Mouse (Mus musculus) cerebellum, postnatal 10 days (tissue): ENCODE measurements at regions not wholly inside any gene's neighbourhood (a gene's known extent, or its start where the extent isn't known, plus 50 kb on each side); places are given as distances from the start of the nearest gene placed in this dataset.
"Not testable (repeated sequence)": the region's sequence is repeated elsewhere in the genome, so short reads cannot be mapped to it uniquely, and the experiment has no call there.

Source experiments
- DNase-seq, 2 experiments: peaks; one replicate each; pipeline ENCODE4 v3.0.0; 2021; ENCODE audit warnings: mixed read lengths in 2 of 2

DNA sequence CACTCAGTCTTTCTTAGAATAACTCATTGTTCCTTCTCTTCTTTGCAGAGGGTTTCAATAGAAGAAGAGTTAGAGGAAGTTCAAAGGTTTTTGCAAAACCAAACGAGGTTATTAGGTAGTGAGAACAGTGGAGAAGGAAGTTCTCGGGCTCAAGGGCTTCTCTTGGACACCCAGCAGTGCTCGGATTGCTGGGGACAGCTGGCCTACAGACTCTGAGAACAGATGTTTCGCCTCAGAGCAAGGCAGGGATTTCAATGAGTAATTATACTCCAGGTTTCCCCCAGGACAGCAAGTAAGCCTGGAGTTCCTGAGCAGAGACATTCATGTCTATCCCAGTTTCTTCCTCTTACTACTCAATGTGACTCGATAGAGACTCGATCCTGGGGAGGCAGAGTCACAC, 94.4 kb downstream of the Cd24a start:
- no peak for DNase-seq

DNA sequence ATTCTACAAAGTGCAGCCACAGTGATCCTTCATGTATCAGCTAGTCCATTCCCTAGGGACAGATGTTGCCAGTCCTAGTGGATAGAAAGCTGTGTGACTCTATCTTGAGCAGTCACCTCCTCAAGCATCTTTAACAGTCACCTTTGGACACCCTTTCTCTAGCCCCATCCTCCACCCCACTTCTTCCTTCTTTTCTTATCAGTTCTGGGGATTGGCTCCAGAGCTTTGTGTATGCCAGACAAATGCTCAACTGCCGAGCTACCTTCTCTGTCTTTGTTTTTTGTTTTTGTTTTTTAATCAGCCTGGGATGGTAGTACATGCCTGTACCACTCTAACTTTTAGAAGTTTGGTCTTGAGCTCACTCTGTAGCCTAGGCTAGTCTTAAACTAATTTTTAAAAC, 96.7 kb downstream of the Cd24a start:
- DNase-seq, result no peak

DNA sequence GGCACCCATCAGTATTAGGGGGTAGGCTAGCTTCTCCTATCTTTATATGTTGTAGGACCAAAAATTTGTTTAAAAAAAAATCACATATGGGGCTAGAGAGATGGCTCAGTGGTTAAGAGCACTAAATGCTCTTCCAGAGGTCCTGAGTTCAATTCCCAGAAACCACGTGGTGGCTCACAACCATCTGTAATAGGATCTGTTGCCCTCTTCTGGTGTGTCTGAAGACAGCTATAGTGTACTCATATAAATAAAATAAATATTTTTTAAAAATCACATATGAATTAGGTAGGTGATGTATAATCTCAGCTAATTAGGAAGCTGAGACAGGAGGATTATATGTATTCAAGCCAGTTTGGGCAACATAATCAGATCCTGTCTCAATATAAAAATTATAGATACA, 97.4 kb downstream of the Cd24a start:
- DNase-seq, result not testable (repeated sequence)

DNA sequence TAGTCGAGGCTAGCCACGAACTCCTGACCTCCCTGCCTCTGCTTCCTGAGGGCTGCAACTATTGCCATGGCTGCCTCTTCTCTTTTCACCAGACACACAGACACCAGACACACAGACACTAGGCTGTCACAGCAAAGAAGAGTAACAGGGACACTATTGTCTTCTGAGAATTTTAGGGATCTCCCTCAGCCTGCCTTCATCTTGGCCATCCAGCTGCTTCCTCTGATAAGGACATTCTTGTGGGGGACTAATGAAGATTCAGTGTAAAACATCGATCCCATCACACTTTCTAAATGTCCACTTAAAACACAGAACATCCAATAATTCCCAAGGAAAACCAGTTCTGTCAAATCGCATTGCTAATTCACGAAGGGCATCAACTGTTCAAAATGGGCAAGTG, 98.2 kb downstream of the Cd24a start:
- DNase-seq, result no peak

DNA sequence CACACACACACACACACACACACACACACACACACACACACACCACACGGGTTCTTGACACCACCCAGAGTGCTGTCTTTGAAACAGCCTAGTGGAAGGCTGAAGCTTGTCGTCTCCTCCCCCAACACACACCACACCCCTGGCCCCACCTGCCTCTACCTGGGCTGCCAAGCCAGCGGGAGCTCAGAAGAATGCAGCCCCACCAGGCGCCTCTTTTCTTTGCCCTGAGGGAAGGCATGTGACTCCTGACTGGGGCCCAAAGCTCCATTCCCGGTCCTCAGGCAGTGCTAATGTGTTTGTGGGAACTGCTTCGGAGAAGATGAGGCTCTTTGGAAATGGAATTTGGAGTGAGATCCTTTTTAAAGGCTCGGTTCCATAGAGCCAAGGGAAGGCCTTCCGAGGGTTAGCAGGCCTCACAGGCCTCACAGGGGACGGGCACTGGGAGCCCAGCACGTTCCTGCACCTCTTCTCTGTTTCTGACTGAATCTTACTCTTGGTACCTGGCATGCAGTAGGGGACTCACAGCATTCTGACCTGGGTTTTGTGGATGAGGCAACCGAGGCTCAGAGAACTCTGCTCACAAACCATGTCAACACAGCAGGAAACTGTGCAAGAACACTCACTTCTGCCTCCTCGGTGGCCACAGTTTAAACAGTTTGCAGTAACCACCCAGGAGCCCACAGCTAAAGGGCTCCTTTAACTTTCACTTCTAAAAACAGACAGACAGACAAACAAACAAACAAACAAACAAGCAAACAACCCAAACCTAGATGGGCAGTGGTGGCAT, 106.4 kb downstream of the Cd24a start:
- DNase-seq, result no peak

DNA sequence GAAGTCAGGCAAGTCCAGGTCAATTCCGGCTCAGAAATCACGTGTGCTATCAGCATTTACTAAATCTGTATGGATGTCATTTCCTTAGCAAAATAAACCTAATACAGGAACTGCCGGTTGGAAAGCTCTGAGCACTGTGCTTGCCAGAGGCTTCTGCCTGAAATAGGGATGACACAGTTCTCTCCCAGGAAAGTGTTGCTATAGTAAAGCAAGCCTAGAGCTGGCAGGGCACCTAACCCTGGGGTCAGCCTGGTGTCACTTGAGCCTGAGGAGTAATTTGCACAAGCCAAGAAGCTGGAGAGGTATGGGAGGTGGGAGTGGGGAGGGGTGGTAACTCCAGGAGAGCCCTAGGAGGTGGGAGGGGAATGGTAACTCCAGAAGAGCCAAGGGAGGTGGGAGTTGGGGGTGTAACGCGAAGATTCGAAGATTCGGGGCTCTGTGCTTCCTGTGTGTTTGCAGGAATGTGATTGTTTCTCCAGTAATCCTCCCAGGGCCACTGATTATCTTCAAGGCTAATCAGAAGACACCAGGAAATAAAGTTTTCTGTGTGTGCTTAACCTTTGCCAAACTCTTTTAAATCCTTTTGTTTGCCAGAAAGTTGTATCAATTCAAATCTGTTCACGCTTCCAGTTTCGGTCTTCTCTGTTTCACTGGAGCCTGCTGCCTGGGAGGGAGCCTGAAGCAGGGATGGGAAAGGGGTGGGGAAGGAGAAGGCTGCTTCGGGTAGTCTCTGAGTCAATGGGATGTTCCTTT, 111.3 kb downstream of the Cd24a start:
- no peak for DNase-seq

DNA sequence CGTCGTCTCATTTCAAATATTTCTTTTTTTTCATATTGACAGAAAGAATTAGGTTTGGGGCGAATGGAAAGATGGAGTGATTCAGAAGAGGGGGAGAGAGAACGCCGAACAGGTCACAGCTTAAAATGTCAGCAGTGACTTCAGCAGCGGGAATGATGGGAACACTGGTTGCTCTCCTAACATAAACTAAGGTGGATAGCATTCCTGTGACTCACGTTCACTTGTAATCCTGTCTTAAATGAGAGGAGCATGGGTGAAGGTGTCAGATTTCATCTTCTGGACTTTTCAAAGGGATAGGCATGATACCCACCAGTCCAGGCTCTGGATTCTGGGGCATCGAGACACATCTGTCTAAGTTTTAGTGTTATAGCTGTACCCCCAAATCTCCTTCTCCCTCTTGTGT, 111.8 kb downstream of the Cd24a start:
- DNase-seq, result no peak

DNA sequence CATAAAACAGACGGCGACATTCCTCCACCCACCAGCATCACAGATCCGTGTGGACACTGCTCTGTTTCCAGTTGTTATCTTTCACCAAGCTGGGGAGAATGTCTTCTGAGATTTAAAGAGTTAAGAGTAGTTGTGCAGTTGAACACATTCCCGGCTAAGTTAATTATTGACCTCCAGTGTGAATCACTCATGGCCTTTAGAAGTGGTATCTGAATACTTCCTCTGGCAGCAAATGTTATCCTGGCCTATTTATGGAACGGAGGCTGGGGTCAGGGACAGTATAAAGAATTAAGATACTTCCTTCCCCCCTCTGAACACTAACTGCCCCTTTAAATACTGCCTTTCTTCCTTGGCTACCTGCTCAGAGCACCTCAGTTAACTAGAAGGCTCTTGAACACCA, 115.9 kb downstream of the Cd24a start:
- DNase-seq, result no peak

DNA sequence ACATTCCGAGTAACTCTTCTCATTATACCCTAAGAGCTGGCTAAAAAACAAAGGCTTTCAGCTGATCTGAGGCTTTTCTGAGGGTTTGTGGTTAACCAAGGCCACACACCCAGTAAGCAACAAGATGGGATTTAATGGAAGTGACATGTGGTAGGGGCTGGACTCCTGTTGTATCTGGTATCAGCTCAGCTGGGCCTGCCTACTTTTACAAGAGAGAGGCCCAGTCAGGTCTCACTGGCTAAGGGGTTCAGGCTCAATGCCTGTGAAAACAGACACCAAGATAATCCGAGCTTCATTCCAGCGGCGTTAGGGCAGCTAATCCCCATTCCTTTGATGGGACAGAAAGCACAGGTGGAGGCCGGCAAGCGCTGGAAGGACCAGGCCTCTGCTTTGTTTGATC, 116.4 kb downstream of the Cd24a start:
- no peak for DNase-seq

DNA sequence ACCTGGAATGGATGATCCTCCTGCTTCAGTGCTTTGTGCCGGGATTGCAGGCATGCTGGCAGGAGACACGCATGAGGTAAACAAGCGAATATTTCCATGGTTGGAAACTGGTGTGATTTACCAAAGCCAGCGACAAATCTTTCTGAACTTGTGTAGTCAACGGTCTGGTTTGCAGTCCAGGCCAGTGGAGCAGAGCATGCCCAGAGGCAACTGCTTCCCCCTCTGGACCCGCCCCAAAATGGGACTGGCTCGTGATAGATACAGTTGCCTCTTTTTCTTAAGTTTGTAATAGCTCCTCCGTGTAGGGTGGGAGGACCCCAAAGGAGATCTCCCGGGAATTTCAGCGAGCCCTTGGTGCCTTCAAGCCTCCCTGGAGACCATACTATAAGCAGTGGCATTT, 117.4 kb downstream of the Cd24a start:
- DNase-seq, result peak; percentile 31 to 33

DNA sequence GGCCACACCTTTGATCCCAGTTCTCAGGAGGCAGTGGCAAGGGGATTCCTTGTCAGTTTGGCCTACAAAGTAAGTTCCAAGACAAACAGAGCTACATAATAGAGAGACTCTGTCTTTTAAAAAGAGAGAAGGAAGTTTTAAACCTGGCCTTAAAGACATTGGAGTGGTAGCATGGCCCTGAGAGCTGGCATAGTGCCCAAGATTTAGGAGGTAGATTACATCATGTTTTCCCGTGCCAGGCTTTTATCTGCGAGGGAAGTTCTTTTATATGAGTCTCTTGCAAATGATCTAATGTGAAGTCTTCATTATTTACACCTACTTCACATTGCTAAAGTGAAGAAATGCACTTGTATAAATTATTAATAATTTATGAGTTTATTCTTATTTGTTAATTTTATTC, 119.8 kb downstream of the Cd24a start:
- DNase-seq, result peak; percentile 34 to 48

DNA sequence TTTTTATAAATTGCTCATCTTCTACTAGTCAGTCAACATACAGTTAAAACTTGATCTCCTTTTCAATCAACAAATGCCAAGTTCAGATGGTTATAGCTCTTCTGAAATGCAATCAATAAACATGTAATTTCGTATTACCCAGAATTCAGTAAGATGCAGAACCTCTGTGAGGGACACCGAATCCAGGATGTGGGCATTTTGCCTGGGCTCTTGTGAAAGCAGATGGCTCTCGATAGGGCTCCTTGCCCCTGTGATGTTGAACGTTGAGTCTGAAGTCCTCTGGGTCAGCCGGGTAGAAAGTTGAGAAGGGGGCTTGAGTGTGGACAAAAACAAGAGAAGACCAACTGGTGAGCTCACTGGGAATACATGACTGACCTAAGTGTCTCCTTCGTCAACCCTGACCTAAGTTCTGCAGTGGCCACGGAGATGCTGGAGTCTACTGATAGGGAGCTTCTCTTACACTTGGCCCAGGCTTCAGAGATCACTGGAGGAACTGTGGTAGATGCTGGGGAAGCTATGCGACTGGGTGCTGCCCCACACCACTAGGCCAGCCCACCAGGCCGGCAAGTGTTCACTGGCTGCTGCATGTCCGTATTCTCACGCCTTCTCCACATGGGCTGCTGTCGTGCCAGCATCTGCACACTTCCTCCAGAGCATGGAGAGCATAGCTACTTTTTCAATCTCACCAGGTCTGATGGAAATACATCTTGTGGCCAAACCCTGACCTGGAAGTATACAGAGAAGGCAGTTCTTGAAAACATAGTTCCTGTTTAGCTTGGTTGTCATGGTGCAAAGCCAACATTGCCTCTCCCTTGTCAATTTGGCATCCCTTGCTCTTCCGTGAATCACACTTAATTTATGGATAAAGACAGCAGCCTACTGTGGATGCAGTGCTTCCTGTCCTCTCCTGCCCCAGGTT, 122.5 kb downstream of the Cd24a start:
- peak; percentile 31 to 49 for DNase-seq

DNA sequence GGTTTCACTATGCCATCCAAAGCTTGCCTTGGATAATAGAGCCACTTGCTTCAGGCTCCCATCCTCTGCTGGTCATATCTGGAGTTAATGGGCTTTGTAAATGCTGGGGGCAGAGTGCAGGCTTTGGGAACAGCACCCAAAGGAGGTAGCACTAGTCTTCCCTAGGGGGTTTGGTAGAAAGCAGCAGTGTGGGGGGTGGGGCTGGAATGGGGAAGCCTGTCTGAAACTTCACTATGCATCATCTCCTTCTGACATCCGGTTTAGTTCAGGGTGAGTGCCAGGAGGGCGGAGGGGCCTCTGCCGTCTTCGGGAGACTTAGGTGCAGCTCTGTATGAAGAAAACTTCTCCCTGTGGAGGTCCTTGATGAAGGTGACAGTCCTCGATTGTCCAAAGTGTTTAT, 124.8 kb downstream of the Cd24a start:
- DNase-seq, result no peak

DNA sequence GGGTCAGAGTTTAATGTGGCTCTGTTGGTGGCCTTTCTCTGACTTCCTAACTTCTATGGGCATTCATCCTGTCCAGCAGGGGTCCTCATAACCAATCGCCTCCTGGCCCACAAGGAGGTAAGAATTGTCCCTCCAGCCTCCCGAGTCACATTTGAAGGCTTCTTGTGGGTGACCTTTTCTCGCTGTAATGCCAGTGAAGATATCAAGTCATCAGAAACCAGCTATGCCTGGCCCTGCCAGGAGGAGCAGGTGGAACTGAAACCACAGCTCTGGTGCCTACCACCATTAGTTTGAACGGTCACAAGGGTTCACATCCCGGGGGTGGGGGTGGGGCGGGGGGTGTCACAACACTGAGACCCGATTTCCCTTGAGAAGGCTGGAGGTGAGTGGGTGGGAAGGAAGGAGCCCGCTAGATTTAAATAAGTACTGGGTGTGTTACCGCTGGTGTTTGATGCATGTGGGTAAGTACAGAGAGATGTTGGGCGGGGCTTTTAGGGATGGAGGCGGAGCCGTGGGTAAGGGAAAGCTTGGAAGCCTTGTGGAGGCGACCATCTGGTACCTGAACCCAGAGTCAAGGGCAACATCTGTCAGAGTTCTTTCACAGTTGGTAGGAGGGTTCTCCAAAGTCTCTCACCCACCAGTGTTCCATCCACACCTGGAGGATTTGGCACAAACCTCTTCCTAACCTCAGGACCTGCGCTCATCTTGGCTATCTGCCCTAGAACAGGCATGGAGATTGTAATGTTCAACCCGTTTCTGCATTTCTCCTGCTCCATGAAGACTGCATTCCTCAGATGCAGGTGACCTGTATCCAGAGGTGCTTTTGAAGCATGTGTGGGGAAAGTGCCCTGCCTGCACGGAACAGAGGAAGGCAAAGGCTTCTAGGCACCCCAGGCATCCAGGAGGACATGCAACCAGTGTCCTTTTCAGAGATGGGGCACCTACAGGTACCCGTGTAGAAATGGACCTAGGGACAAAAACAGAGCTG, 128.2 kb downstream of the Cd24a start:
- no peak for DNase-seq

DNA sequence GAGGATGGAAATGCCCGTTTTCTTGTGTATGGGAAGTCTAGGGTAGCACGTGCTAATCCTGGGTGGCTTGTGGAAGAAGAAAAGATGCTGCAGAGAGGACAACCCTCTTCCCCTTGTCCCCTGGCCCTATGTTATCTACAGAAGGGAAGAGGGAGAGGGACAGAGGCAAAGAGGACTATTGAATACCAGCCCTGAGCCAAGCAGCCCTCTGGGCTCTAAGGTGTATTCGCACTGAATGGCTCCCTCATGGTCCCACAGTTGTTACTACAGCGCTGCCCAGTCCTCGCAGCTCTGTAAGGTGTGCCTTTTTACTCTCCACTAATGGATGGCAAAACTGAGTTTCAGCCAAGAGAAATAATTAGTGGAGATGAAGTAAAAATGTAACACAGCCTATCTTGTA, 128.9 kb downstream of the Cd24a start:
- DNase-seq, result no peak

DNA sequence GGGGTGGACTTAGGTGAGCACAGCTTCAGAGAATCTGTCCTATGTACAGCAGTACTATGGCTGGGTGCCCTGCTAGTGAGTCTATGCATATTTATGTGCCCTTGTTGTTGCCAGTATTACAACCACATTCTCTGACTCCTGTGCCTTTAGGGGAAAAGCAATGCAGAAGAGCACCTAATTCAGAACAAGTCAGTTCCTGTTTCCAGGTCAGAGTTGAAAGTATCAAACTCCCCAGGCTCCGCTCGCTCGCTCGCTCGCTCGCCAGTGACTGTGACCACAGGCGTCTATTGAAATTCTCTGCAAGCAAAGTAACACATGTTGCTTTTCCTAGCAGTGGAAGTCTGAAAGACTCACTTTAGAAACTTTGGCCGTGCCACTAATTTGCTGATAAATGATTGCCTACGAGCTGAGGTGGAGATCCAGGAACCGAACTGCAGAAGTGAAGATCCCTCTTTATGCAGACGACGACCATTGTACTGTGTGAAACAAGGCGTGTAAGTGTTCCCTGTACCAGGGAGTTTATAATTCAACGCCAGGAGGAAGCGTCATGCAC, 129.8 kb downstream of the Cd24a start:
- no peak for DNase-seq

DNA sequence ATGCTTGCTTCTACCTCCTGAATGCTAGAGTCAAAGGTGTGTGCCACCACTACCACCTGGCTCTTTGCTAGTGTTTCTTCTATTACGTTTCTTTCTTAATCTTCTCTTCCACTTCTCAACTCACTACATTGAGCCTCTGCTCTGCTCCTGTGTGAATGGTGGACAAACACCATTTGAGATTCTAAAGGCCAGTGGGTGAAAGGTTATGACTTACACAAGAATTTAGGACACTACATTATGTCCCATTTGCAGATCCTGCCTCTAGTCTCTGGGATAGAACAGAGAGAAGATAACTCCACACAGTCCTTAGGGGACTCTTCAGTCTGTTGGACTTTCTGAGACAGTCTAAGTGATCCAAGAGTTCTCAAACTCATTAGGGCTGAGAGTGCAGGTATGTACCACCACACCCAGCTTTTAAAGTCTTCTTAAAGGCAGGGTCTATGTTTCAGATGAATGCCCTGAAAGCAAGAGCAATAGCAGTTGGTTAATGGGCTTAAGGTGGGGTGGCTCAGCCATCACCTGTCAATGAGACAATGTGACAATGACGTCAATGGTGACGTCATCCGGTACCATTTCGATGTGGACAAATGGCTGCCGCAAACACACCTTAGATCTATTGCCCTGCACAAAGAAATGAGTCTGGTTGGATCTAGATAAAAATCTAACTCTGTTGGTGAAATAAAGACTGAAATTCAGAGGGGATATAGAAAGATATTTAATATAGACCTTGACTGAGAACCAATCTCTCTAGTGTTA, 131.4 kb downstream of the Cd24a start:
- DNase-seq, result no peak

DNA sequence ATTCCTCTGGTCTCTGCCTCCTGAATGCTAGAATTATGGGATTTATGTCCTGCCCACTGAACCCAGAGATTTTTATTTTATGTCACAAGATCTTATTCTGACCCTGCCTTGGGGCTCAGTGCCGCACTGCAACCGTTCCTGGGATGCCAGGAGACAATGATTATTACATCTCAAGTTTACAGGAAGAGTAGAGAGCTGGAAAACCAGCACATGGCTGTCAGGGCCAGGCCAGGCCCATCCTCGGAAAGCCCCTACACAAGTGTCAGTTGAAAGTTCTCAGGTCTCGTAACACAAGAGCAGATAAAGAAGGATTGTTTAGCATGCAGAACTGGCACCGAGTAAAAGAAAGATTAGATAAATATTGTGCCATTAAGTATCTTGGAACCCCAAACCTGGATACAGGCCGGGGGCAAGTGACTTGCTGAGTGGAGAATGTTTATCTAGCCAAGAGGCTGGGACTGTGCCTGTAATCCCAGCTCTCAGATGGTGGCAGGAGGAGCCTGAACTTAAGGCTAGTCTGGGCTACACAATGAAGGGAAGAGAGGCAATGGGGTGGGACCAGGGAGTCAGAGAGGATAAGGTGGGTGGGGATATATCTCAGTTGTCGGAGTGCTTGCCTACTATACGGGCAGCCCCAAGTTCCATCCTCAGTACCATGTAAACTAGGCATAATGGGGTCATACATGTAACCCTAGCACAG, 132.3 kb downstream of the Cd24a start:
- DNase-seq, result no peak

DNA sequence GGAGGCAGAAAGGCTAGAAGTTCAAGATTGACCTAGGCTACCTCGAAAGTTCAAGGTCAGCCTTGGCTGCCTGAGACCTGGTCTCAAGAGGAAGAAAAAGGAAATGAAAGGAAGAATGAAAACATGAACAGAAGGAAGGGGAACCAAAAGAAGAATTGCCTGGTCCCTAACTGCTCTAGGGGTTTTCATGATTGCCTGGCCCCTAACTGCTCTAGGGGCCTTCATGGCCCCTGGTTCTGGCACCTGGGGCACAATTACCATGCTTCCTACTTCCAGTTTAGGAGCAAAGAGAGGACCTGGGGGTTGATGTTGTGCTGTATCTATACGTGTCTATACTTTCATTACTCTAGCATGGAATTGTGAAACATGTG, 132.8 kb downstream of the Cd24a start:
- DNase-seq, result no peak

DNA sequence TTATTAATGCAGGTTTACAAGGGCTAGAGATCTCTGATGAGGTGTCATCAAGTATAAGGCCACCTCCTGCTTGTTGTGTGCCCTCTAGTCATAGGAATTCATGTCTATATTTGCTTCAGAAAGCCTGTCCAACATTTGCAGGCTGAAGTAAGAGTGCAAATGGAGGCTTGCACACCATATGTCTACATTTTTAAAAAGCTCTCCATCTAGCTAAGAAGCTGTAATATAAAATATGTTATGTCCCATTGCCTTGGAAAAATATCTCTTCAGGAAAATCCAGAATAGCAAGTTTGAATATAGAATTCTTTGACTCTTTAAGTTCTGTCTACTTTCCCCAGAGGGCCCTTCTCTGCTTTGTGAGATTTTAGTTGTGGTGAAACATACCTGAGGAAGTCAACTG, 134.6 kb downstream of the Cd24a start:
- DNase-seq, result no peak
